Mouse (Mus musculus) layer of hippocampus, postnatal 10 days (tissue): ENCODE measurements around the gene Gabrr1. TPM values are rescaled to one million over a fixed set of nuclear protein-coding genes. Genes with fewer than 3 reads are reported as not detected.

ENCODE experiments used
- DNase-seq, 2 experiments: peaks; one replicate each; pipeline ENCODE4 v3.0.0; 2021; ENCODE audit warnings: low spot score in 2 of 2
- total RNA-seq, 2 experiments: library from RNA; stranded (reverse); gene quantifications; 2 replicates each; pipeline ENCODE4 v1.2.3; 2021

Gabrr1 gene
- total RNA-seq, 2 experiments from 2014 or later: 0.25 to 0.42 TPM

GRCm38 (mm10) chr4:33207551-33207950, 75.2 kb downstream of the Gabrr1 start:
- DNase-seq: no peak

GRCm38 (mm10) chr4:33208881-33209841, 76.8 kb downstream of the Gabrr1 start, which contains the start of gene Srsf12:
Srsf12 (plus strand) TSS chr4:33208991.
- DNase-seq: peak; percentile 48 to 67

Other genes starting within 250 kb of the Gabrr1 start
- gene Ankrd6, start 181.7 kb upstream of the Gabrr1 start, total RNA-seq: 10 to 100 TPM; 30.7 to 32.1 TPM
- 10 to 100 TPM; 54.9 to 55.0 TPM for gene Rragd, start 149.5 kb upstream of the Gabrr1 start, total RNA-seq
- gene Ube2j1, start 101.1 kb upstream of the Gabrr1 start, total RNA-seq: 100 to 1,000 TPM in 1 of 2 experiments, 10 to 100 TPM in 1; 89.4 to 109 TPM
- not detected for gene Gabrr2, start 69.5 kb upstream of the Gabrr1 start, total RNA-seq
- 10 to 100 TPM; 10.6 to 11.1 TPM for gene Pm20d2, start 57.2 kb downstream of the Gabrr1 start, total RNA-seq
- 10 to 100 TPM; 38.3 to 39.8 TPM for gene Srsf12, start 76.5 kb downstream of the Gabrr1 start, total RNA-seq
- 100 to 1,000 TPM in 1 of 2 experiments, 10 to 100 TPM in 1; 94.9 to 101 TPM for gene Pnrc1, start 157.6 kb downstream of the Gabrr1 start, total RNA-seq
- 10 to 100 TPM; 20.3 to 20.7 TPM for gene Rngtt, start 177.8 kb downstream of the Gabrr1 start, total RNA-seq